Mouse (Mus musculus): ENCODE measurements around the gene Axdnd1.
"Not testable (repeated sequence)": the region's sequence is repeated elsewhere in the genome, so short reads cannot be mapped to it uniquely, and the experiment has no call there.

Axdnd1 gene

DNA sequence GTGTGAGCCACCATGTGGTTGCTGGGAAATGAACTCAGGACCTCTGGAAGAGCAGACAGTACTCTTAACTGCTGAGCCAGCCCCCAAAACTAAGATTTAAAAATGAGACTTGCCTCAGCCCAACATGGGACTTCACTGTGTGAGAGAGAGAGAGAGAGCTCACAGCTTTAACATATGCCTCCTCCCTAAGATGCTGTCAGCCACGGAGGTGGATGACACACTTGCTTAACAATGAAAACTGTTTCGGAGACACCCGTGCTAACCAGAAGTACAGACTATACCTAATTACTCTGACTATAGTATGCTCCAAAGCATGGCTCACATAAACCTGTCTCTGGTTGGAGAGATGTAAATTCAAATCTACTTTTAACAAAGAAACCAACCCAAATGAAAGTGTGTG lies 12.5 kb upstream of the Axdnd1 start:
- no peak for DNase-seq

GRCm38 (mm10) chr1:156432498-156432897 lies 11.5 kb upstream of the Axdnd1 start:
- DNase-seq = no peak

GRCm38 (mm10) chr1:156428434-156428833 lies 7.5 kb upstream of the Axdnd1 start:
- no peak for DNase-seq

- no peak for DNase-seq
These were observed 4.8 kb upstream of the Axdnd1 start for GRCm38 (mm10) chr1:156425746-156426145.

- no peak for DNase-seq
These were observed 3.1 kb upstream of the Axdnd1 start for GRCm38 (mm10) chr1:156424054-156424453.

- no peak for DNase-seq
These were observed 2.5 kb upstream of the Axdnd1 start for GRCm38 (mm10) chr1:156423493-156423892.

- DNase-seq = no peak
These were observed 1.9 kb upstream of the Axdnd1 start for GRCm38 (mm10) chr1:156422856-156423255.

DNA sequence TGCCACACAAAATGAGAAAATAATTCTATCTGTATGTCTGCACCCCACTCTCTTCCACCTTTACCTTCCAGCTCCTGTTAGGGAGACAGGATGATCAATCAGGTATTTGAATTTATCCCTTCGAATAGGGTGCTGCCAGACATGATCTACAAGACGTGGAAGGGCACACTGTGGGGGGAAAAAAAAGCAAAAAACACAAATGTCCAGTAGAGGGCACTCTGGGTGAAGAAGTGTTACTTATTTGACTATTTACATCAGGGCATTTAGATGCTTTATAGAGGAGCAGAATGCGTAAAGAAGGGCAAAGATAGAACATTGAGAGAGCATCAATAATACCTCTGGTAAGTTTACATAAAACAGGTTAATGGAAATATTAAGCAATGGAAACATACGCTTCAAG lies 2.8 kb downstream of the Axdnd1 start:
- DNase-seq = peak; percentile 59

GRCm38 (mm10) chr1:156408521-156408920 lies 12.4 kb downstream of the Axdnd1 start:
- peak; percentile 72 for DNase-seq

- DNase-seq = peak; percentile 63
These were observed 13.0 kb downstream of the Axdnd1 start for GRCm38 (mm10) chr1:156408004-156408403.

- DNase-seq = no peak
These were observed 17.7 kb downstream of the Axdnd1 start for GRCm38 (mm10) chr1:156403251-156403650.

GRCm38 (mm10) chr1:156402491-156402890 lies 18.5 kb downstream of the Axdnd1 start:
- DNase-seq = no peak

GRCm38 (mm10) chr1:156400159-156400558 lies 20.8 kb downstream of the Axdnd1 start:
- DNase-seq = not testable (repeated sequence)

GRCm38 (mm10) chr1:156393148-156393547 lies 27.8 kb downstream of the Axdnd1 start:
- no peak for DNase-seq

DNA sequence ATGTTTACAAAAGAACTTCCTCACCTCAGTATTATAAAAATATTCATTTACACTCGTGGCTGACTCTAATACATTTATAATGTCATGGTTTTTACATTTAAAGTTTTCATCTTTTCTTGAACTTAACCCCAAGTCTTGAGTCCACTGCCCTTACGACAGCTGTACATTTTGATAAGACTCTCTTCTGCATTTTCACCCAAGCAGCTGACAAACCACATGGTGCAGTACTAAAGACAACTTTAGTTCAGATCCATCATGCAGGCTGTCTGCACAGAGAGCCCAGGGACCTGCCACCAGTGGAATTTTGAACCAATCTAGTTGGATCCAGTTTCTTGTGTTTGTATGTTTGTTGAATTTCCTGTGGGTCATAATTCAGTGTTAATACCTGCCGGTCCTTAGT lies 34.1 kb downstream of the Axdnd1 start:
- no peak for DNase-seq

DNA sequence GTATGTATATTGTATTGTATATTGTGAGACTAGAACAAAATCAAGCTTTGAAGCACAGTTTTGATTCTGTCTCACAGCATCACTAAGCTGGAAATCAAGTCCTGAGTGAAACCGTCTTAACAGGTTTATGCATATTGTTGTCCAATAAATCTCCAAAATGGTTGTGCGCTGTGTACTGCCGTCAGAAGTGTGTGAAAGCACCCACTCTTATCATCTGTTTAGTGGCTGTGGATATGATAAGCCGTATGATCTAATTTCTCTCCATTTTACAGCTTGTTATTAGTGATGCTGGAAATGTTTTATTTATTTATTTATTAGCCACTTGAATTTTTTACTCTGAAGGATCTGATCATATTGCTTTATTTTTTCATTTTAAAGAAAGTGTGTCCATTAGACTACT lies 34.7 kb downstream of the Axdnd1 start:
- DNase-seq = no peak

GRCm38 (mm10) chr1:156381217-156381616 lies 39.7 kb downstream of the Axdnd1 start:
- no peak for DNase-seq

DNA sequence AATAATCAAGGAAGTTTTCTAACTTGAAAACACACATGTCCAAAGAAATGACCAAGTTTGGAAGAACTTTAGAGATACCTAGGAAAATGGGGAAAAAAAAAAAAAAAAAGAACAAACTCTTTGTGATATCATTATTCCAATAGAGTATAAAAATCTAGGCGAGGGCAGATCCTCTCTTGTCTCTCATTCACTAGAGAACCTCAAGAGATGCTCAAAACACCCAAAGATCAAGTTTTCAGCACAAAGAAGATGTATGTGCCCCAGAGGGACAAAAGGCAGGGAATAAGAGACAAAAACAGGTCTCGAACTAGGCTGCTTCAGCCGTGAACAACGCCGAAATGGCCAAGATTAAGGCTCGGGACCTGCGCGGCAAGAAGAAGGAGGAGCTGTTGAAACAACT lies 55.2 kb downstream of the Axdnd1 start, which contains the start of gene Gm2000:
Gene Gm2000 (plus strand): TSS at position 301 of the 400 bp plus-strand sequence.
- DNase-seq = no peak

DNA sequence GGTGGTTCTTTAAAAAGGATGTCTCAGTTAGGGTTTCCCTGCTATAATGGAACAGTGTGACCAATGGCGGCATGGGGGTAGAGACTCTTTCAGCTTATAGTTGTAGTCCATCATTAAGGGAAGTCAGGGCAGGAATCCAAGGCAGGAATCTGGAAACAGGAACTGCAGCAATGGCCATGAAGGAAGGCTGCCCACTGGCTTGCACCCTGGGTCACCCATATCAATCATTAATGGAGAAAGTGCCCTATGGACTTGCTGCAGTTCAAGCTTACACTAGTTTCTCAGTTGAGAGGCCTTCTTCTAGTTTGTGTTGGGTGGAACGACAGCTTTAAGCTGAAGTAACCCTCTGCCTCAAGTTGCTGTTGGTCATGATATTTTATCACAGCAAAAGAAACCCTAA lies 68.5 kb downstream of the Axdnd1 start:
- DNase-seq = no peak

GRCm38 (mm10) chr1:156350441-156350840 lies 70.5 kb downstream of the Axdnd1 start:
- peak; percentile 50 for DNase-seq

- no peak for DNase-seq
These were observed 71.9 kb downstream of the Axdnd1 start for GRCm38 (mm10) chr1:156349031-156349430.

DNA sequence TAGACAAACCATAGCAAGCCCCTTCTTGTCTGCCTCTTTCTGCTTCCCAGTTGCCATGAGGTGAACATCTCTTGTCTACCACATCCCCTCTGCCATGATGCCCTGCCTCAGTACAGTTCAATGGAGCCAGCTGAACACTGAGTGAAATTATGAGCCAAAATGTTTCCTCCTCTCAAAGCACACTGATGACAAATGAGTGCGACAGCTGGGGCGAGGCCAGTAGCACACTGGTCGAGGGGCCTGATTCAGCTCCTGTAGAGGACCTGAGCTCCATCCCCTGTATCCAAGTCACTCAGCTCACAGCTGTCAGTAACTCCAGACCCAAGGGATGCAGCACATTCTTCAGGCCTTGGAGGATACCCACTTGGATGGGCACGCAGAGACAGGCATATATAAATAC lies 75.3 kb downstream of the Axdnd1 start:
- no peak for DNase-seq

GRCm38 (mm10) chr1:156344433-156344832 lies 76.5 kb downstream of the Axdnd1 start:
- no peak for DNase-seq

DNA sequence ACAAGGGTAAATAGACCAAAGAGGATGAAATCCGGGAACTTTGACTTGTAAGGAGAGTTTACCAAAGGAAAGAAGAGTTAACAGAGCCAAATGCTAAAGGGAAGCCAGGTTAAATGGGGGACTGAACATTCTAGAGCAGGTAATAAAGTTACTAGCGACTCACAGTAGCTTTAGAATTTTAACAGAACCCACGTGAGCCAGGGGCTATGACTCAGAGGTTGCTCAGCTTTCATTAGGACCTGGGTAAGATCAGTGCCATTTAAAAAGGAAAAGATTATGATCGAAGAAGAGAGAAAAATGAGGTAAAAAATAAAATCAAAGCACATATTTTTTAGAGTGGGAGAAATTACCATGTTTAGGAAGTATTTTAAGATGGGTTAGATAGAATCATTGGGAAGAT lies 80.1 kb downstream of the Axdnd1 start:
- DNase-seq = no peak

DNA sequence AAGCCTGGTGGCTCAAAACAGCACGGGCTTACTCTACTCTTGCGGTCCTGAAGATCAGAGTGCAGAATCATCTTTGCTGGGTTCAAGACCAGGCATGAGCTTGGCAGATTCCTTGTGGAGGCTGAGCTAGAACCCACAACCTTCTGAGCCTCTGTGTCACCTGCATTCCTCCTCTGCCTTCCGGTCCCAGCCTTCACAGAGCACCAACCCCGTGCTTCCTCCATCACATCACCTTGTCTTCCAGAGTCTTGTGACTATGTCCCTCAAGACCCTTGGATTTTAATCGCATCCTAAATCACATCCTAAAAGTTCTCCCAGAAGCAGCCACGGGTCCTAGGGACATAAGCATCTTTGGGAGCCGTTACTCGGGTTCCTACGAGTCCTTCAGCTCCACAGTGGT lies 97.8 kb downstream of the Axdnd1 start:
- DNase-seq = no peak

DNA sequence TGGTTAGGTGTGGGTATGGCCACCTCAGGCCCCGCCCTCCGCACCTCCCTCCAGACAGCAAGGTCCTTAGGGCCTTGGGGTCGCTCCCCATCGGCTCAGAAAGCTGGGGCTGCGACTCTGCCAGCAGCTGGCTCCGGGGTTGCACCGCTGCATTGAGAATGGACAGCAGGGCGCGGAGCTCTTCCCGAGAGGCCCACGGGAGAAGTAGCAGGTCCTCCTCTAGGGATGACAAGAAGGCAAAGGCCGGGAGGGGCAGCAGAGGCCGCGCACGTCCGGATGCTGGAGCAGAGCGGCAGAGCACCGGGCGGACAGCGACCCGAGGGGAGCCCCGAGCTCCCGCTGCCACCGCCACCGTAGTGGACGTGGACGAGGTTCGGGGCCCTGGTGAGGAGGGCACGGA lies 110.3 kb downstream of the Axdnd1 start, which contains the start of gene Nphs2:
Gene Nphs2 (plus strand): TSS at position 98 of the 400 bp plus-strand sequence.
- peak; percentile 59 for DNase-seq
